Mouse (Mus musculus) E14TG2a.4 (cell line): ENCODE data around the gene Gm48551.

Experiments
- CTCF ChIP-seq: conservative IDR thresholded peaks from 2 replicates; pipeline ENCODE4 v1.5.1; 2014; ENCODE audit warnings: low read length
- NANOG ChIP-seq: IDR thresholded peaks from 2 replicates; pipeline ENCODE4 v1.6.1; 2014; ENCODE audit warnings: borderline replicate concordance, low read length, mixed read lengths

GRCm38 (mm10) chr10:81393456-81394063 is 9.3 kb downstream of the Gm48551 start:
- TF ChIP-seq CTCF (no peak), NANOG (no peak)
